Mouse (Mus musculus) lung, embryonic 14.5 days (tissue): ENCODE measurements around the gene Gabbr2. TPM values are rescaled to one million over a fixed set of nuclear protein-coding genes. Genes with fewer than 3 reads are reported as not detected.
A peak's percentile ranks its signal among the peaks of the same experiment; 100 is the strongest.

ENCODE experiments used
- ATAC-seq: fragments of 200-750 bp; cut with Nextera tagmentation; 2 replicates; pipeline ENCODE4 v1.8.0; 2017; ENCODE audit warnings: mild to moderate bottlenecking, moderate TSS enrichment, moderate library complexity; ENCODE audit not compliant: insufficient read depth
- DNase-seq: peaks from one replicate; pipeline ENCODE4 v3.0.0-alpha.2; 2015
- H3K27ac ChIP-seq: fragments of 300-500 bp; sonication (generic); 2 replicates; pipeline ENCODE4 v1.5.1; 2014; ENCODE audit warnings: low read depth, mild to moderate bottlenecking, moderate library complexity
- H3K27me3 ChIP-seq: fragments of 300-500 bp; sonication (generic); 2 replicates; pipeline ENCODE4 v1.6.1; 2014; ENCODE audit warnings: low read length, control low read depth; ENCODE audit not compliant: insufficient read depth
- H3K36me3 ChIP-seq: fragments of 300-500 bp; sonication (generic); 2 replicates; pipeline ENCODE4 v1.6.1; 2014; ENCODE audit warnings: control low read depth; ENCODE audit not compliant: insufficient read depth
- H3K4me1 ChIP-seq: fragments of 300-500 bp; sonication (generic); 2 replicates; pipeline ENCODE4 v1.6.1; 2014; ENCODE audit warnings: antibody characterized with exemption, control low read depth; ENCODE audit not compliant: insufficient read depth
- H3K4me2 ChIP-seq: fragments of 300-500 bp; sonication (generic); 2 replicates; pipeline ENCODE4 v1.6.1; 2014; ENCODE audit warnings: mild to moderate bottlenecking
- H3K4me3 ChIP-seq: fragments of 300-500 bp; sonication (generic); 2 replicates; pipeline ENCODE4 v1.5.1; 2014; ENCODE audit warnings: low read depth, low read length
- H3K9ac ChIP-seq: fragments of 300-500 bp; sonication (generic); 2 replicates; pipeline ENCODE4 v1.6.1; 2014
- H3K9me3 ChIP-seq: fragments of 300-500 bp; sonication (generic); 2 replicates; pipeline ENCODE4 v1.6.1; 2016; ENCODE audit warnings: low read depth, low read length, control low read depth
- CTCF ChIP-seq: IDR thresholded peaks from 2 replicates; pipeline ENCODE4 v1.5.1; 2016; ENCODE audit warnings: antibody characterized with exemption, low read depth
- WGBS: fragments of 180-500 bp; shearing (Covaris S2); extraction: QIAGEN DNeasy Blood & Tissue Kit; methylation state at CpG from one replicate; pipeline ENCODE4 v1.1.7; 2014; 5-methylcytosine and 5-hydroxymethylcytosine counted together
- polyA plus RNA-seq: library from polyadenylated mRNA; unstranded; fragments of >200 nt; fragmentation: Nextera tagmentation; extraction: Ambion mirVana; gene quantifications from 2 replicates; pipeline ENCODE4 v1.2.1, GENCODE M21; 2014

The Gabbr2 gene
- polyA plus RNA-seq, 1 experiment from 2014 or later = not detected

DNA sequence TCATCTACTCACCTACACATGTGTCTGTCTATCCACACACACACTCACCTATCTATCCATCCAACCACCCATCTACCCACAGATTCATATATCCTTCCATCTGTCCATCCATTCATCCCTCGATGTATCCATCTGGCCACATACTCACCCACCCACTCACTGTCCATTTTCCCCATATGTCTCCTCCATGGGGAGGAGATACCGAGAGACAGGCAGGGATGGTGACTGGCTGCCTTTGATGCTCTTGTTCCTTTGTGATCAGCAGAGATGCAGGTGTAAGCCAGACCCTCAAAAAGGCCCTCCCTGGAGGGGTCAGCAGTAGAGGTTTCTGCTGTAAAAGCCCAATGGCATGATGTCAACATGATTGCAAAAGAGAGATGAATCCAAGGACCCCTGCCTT, 221.0 kb downstream of the Gabbr2 start:
- ATAC-seq (no peak), DNase-seq (no peak)
- Histone ChIP-seq H3K27me3 (no peaks in the 10 kb centered on the region), H3K4me3 (no peak overlapping the region), H3K9me3 (no peaks in the 10 kb centered on the region), H3K27ac (no peak overlapping the region), H3K4me2 (no peak overlapping the region), H3K4me1 (no peaks in the 10 kb centered on the region), H3K9ac (no peak overlapping the region), H3K36me3 (no peaks in the 10 kb centered on the region)
- 84% methylated on average over 2 of the region's 2 CpGs for WGBS
- TF ChIP-seq CTCF = no peak

DNA sequence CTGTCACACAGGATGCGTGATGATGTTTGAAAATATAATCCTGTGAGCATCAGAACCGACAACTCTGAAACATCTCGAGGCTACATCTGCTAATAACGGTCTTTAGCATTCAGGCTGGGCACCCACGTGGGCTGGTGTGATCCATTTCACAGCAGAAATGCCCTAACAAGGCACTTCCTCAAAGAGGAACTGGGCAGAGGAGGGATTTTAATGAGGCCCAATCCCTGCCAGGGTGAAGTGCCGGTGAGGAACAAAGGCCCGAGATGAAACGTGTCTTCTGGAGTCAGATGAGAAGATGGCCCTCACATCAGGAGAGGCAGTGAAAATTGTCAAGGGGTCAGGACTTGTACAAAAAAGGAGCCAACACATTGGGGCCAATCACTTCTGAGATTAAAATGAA, 221.6 kb downstream of the Gabbr2 start:
- no peak for TF ChIP-seq CTCF
- Histone ChIP-seq H3K36me3 (no peaks in the 10 kb centered on the region), H3K9ac (no peak overlapping the region), H3K27me3 (no peaks in the 10 kb centered on the region), H3K4me3 (no peak overlapping the region), H3K4me2 (no peak overlapping the region), H3K4me1 (no peaks in the 10 kb centered on the region), H3K9me3 (no peaks in the 10 kb centered on the region), H3K27ac (no peak overlapping the region)
- DNase-seq (no peak), ATAC-seq (no peak)
- WGBS = 78% methylated on average over 8 of the region's 8 CpGs

DNA sequence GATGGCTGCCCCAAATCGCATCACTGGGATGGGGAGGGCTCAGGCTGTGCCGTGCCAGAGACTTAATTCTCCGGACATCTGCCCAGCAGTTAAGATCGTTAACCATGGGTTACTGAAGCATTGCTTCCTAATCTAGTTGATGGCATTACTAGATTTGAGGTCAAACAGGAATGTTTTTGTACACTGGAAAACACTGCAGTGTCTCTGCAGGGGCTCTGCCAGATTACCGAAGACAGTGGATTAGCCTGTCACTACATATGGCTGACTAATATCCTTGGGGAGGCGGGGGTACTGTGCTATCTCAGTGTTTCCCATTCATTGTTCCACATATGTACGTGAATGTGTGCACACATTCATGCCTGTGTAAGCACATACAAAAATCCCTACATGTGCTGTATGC, 225.3 kb downstream of the Gabbr2 start:
- no peaks in the 10 kb centered on the region for H3K4me1 ChIP-seq
- H3K4me3 ChIP-seq = no peak overlapping the region
- WGBS = 82% methylated on average over 7 of the region's 7 CpGs
- no peak for TF ChIP-seq CTCF
- H3K27me3 ChIP-seq = no peaks in the 10 kb centered on the region
- no peak overlapping the region for H3K4me2 ChIP-seq
- no peak overlapping the region for H3K27ac ChIP-seq
- no peaks in the 10 kb centered on the region for H3K9me3 ChIP-seq
- H3K36me3 ChIP-seq = no peaks in the 10 kb centered on the region
- no peak for DNase-seq
- H3K9ac ChIP-seq = no peak overlapping the region
- ATAC-seq = no peak

DNA sequence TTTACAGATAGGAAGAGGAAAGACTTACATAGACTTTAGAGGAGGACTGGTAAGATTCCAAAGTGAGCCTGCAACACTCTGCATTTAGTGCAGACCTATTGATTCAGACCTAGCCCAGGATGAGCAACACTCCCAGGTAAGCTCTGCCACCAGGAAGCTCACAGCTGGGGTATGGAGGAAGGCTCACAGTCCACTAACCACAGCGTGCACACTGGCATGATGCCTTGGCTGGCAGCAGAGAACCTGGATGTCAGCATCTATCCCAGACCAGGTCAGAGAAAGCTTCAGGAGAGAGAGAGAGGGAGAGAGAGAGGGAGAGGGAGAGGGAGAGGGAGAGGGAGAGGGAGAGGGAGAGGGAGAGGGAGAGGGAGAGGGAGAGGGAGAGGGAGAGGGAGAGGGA, 231.8 kb downstream of the Gabbr2 start:
- DNase-seq (no peak), ATAC-seq (no peak)
- WGBS = 77% methylated on average over 1 of the region's 1 CpGs
- Histone ChIP-seq H3K36me3 (no peaks in the 10 kb centered on the region), H3K27me3 (no peaks in the 10 kb centered on the region), H3K4me2 (no peak overlapping the region), H3K9ac (no peak overlapping the region), H3K27ac (no peak overlapping the region), H3K9me3 (no peaks in the 10 kb centered on the region), H3K4me3 (no peak overlapping the region), H3K4me1 (no peaks in the 10 kb centered on the region)
- no peak for TF ChIP-seq CTCF

DNA sequence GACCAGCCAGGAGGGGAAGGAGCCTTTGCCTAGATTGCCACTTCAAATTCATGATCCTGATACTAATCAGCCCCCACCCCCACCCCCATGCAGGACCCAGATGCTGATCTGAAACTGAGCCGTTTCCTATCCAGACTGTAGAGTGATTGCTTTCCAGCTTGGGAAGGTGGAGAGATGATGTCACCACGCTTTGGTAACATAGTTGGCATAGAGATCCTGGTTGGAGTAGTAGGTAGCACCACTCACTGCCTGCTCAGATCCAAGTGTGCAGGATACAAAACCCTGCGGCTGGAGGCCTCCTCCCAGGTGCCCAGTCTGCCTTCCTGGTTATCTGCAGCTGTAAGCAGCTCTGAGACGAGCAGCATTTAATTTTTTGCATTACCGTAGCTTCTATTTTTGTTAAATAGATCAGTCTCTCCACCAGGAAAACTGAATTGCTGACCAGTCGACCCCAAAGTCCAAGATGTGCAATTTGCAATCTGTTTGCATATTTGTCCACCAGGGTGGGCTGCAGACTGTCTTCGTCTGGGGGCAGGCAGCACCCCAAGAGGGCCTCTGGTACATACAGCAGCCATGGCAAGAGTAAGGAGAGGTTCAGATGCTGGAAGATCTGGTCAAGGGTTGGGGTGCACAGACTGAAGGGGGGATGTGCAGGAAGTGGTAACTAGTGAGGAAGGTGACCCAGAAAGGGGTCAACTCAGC, 233.2 kb downstream of the Gabbr2 start:
- Histone ChIP-seq H3K4me2 (no peak overlapping the region), H3K27me3 (no peaks in the 10 kb centered on the region), H3K9me3 (no peaks in the 10 kb centered on the region), H3K27ac (no peak overlapping the region), H3K4me1 (no peaks in the 10 kb centered on the region), H3K4me3 (no peak overlapping the region), H3K9ac (no peak overlapping the region), H3K36me3 (no peaks in the 10 kb centered on the region)
- ATAC-seq (no peak), DNase-seq (no peak)
- 0 out of 2 replicates have a peak, but pooled peaks have one; percentile 6 for TF ChIP-seq CTCF
- 62% methylated on average over 7 of the region's 7 CpGs for WGBS

DNA sequence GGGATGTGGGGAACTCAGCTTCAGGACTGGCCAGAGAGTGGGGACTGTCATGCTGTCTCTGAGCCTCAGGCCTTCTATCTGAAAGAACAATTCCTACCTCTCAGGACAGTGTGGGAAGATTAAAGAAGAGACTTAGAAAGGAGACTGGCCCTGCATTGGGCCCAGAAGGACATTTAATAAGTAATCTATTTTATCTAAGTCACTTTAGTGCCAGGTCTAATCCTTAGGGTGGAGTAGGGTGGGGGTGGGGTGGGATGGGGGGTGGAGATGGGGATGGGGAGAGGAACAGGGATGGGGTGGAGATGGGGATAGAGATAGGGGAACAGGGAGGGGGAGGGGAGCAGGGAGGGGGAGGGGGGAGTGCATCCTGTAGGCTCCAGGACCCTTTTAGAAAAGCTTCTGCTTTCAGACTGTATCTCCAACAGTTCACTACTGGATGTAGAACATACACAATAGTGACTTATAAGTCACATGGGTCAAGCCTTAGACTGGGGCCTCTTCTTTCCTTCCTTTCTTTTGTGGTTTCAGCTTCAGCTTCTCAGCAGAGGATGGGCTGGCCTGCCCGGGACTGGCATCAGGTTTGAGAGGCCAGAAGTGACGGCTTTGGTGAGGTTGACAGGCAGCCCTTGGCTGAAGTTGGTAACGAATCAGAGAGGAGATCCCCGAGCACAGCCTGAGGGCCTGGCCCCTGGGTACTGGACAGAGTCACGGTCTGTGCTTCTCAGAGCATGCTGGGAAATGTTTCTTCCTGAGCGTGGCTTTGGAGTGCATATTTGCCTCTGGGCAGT, 237.1 kb downstream of the Gabbr2 start:
- no peaks in the 10 kb centered on the region for H3K4me1 ChIP-seq
- no peaks in the 10 kb centered on the region for H3K27me3 ChIP-seq
- ATAC-seq (no peak), DNase-seq (no peak)
- no peaks in the 10 kb centered on the region for H3K36me3 ChIP-seq
- no peak overlapping the region for H3K4me3 ChIP-seq
- no peaks in the 10 kb centered on the region for H3K9me3 ChIP-seq
- no peak overlapping the region for H3K4me2 ChIP-seq
- no peak for TF ChIP-seq CTCF
- WGBS = 20% methylated on average over 6 of the region's 6 CpGs
- H3K27ac ChIP-seq = no peak overlapping the region
- no peak overlapping the region for H3K9ac ChIP-seq

DNA sequence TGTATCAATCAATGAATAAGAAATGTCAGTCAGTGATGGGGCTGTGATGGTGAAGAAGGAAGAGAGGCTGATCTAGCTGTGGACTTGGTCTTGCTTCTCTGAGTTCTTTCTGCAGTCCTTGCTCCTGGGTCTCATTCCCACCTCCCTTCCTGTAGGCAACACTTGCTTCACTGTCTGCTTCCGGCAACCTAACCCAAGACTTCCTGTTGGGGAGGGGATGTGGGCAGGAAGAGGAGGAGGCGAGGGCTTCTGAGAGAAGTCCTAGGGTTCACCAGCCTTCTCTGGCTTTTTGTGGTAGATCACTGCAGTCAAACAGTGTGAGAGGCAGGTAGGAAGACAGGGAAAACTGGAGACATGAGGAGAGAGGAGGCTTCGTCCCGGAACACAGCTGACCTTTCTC, 239.4 kb downstream of the Gabbr2 start:
- WGBS = 55% methylated on average over 4 of the region's 4 CpGs
- Histone ChIP-seq H3K4me3 (no peak overlapping the region), H3K27ac (no peak overlapping the region), H3K9me3 (no peaks in the 10 kb centered on the region), H3K9ac (no peak overlapping the region), H3K4me1 (no peaks in the 10 kb centered on the region), H3K27me3 (no peaks in the 10 kb centered on the region), H3K4me2 (no peak overlapping the region), H3K36me3 (no peaks in the 10 kb centered on the region)
- ATAC-seq (no peak), DNase-seq (no peak)
- no peak for TF ChIP-seq CTCF
